Mouse (Mus musculus): ENCODE measurements around the gene Fev.

Fev gene

DNA sequence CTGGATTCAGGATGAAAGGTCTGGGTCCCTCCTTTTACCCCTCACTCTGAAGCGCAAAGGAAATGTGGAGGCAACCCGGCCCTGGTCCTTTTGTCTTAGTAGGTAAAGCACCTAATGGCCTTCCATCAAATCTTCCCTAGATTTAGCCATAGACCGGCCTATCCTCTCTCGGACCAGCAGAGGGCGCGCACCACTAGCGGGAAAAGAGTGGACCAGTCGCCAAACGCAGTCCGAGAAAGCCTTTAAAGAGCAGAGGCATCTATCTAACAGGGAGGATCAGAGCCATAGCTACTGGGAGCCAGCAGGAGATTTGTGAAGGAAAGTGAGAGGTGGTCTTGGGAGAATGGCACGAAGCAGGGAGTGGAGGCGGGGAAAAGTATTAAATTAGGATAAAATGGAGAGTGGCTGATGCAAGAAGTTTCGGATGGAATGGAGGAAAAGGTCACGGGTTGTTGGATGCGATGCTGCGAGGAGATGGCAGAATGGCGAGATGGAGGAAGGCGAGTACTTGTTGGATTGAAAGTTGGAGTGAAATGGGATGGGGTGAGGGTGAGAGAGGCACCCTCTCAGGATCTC lies 4.3 kb downstream of the Fev start:
- DNase-seq (ENCODE audit: low spot score): peak; percentile 85

DNA sequence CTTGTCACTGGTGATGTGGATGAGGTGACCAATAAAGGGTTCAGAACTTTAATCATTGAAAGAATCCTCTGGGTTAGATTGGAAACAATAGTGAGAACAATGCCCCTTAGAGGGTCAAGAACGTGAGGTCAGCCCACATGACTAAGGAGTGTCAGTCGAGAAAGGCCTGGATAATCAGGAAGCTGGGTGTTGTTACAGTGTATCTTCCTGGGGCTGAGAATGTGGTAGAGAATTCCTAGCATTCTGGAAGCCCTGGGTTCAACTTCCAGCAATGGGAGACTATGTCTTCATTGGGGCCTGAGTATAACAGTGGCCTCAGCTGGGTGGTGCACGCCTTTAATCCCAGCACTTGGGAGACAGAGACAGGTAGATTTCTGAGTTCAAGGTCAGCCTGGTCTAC lies 8.0 kb downstream of the Fev start:
- no peak for DNase-seq (ENCODE audit: low spot score)

DNA sequence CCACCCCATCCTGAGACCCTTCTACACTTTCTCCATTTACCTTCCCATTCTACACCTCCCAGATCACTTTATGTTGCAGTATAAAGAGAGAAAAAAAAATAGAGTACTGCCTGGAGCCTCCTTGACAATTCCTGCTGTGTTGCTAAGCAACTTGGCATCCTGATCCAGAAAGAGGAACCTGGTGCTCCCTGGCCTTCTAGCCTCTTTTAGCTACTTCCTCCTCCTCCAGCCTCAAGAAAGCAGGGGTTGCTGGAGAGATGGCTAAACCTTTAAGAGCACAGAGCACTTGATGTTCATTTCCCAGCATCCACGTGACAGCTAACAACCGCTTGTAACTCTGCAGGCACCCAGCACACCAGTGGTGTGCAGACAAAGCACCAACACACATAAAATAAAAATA lies 13.0 kb downstream of the Fev start:
- DNase-seq (ENCODE audit: low spot score): no peak

DNA sequence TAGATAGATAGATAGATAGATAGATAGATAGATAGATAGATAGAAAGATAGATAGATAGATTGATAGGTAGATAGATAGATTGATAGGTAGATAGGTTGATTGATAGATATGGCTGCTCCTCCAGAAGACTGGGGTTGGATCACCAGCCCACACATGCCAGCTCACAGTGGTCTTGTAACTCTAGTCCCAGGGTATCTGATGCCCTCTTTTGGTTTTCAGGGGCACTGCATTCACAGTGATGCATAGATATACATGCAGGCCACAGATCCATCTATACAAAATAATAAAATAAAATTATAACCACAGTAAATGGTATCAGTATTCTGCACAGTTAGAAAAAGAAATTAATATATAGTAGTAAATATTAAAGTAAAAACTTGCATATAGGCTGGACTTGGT lies 23.4 kb downstream of the Fev start:
- DNase-seq (ENCODE audit: low spot score): no peak

DNA sequence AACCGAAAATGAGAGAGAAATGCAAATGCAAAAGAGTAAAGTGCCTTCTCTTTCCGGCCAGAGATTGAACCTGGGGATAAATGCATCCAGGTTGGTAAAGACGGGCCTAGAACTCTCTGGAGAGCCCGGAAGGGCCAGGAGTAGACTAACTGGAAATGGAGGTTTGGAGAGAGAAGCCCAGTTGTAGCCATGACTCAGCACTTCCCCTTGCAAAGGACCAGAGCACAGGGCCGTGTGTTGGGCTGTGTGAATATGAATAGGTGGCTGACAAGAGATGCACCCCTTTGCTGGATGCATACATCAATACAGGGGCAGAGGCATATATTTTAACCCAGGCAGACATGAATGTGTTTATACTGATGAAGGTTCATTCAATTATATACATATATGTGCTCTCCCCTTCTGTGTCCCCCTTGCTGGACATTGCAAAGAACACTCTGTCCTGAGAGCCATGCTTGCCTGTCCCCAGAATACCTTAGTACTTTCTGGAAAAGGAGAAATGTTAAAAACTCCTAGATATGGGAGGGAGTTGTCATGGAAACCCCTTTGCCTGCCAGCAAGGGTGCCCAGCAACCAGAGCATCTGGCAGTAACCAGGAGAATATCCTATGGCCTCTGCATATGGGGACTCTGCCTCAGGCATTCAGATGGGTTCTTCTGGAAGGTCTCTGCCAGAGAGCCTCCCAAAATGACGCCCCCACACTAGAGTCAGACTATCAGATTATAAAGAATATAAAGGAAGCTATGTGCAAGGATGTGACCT lies 25.8 kb downstream of the Fev start:
- DNase-seq (ENCODE audit: low spot score): no peak

DNA sequence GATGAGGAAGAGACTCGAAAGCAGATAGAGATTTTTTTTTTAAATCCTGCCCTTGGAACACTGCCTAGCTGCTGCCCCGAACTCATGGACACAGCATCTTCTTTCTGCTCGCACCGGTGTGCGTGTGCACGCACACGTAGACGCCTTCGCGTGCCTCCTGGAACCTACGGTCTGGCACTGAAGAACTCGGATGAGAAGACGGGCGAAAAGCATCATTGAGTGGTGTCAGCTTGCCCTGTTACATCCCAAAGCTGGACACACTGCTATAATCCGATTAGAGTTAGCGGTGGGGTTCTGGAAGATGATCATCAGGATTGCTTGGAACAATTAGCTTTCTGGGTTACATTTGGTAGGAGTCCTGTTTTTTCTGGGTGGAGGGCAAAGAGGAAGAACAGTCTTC lies 26.4 kb downstream of the Fev start:
- DNase-seq (ENCODE audit: low spot score): no peak

DNA sequence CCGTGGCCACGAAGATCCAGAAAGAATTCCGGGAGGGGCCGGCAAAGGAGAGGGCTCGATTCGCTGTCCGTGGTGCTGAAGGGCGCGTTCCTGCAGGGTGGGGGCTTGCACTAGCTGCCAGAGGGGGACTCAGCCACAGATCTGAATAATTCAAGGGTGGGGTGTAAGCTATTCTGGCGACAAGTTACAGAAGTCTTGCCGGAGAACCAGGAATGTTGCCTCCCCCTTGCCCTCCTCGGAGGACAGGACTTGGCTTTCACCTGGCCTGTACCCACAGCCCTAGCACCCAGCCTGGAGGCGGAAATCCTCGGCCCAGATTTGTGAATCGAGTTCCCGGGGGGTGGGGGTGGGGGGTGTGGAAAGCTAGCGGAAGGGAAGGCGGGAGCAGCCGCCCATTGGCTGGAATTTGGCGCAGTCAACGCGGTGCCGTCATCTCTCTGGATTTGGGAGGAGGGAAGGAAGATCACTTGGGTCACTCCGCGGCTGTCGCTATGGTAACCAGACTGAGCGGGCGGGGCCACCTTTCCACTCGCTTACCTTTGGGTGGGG lies 27.0 kb downstream of the Fev start:
- peak; percentile 86 for DNase-seq (ENCODE audit: low spot score)

DNA sequence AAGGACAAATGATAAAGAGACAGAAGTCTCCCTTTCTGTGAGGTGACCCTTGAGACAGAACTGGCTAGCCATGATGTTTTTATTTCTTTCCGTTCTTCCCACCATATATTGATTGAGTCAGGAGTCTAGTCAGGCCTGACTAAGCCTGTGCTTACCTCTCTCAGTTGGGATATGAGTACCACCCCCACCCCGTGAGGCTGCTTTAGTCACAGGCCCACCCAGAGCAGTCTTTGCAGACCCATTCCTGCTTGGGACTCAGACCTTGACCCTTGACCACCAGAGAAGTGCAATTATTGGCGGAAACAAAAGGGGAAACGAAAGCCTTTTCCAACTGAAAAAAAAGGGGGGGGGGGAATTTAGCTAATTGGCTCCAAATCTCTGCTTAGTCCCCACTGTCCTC lies 27.5 kb downstream of the Fev start:
- DNase-seq (ENCODE audit: low spot score): no peak

DNA sequence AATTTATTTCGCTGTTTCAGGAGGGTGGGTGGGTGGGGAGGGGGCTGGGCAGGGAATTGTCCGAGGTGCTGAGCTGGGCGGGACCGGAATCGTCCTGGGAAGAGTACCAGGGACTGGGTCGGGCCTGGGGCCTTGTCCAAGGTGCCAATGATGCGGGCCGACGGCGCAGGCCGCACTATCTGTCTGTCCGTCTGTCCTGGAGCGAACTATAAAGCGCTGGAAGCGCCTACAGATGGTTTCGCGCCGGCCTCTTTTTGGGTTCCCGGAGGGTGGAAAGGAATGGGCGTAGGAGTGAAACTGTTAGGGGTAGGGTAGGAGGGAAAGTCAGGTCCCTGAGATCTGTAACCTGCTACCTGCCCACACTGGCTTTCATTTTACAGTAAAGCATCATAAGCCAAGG lies 28.0 kb downstream of the Fev start:
- DNase-seq (ENCODE audit: low spot score): no peak

DNA sequence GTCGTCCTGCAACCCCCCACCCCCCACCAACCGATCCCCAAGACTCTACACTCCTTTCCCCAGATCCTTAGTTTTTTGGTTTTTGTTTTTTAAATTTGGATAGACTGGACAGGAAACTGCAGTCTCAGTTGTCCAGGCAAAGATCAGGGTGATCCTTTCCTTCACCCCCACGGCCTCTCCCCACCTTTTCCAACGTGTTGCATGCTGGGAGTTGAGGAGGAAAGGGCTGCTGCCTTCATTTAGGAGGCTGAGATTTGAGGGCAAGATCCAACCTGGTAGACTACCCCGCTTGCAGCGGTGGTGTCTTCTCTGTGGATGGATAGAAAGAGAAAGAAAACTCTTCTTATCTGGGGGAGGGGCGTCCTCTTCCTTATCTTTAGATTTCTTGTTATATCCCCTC lies 28.4 kb downstream of the Fev start:
- DNase-seq (ENCODE audit: low spot score): no peak

DNA sequence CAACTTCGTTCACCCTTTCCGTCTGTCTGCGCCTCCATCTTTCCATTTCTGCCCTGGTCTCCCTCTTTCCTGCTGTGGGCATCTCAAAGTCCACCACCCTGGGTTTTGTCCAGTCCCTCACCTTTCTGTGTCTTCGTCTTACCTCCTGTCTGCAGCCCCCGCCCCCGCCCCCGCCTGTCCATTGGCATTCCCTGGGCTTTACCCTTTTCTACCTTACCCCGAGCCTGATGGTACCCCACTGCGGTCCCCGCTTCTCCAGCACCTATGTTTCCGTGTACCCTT lies 28.8 kb downstream of the Fev start:
- DNase-seq (ENCODE audit: low spot score): no peak

DNA sequence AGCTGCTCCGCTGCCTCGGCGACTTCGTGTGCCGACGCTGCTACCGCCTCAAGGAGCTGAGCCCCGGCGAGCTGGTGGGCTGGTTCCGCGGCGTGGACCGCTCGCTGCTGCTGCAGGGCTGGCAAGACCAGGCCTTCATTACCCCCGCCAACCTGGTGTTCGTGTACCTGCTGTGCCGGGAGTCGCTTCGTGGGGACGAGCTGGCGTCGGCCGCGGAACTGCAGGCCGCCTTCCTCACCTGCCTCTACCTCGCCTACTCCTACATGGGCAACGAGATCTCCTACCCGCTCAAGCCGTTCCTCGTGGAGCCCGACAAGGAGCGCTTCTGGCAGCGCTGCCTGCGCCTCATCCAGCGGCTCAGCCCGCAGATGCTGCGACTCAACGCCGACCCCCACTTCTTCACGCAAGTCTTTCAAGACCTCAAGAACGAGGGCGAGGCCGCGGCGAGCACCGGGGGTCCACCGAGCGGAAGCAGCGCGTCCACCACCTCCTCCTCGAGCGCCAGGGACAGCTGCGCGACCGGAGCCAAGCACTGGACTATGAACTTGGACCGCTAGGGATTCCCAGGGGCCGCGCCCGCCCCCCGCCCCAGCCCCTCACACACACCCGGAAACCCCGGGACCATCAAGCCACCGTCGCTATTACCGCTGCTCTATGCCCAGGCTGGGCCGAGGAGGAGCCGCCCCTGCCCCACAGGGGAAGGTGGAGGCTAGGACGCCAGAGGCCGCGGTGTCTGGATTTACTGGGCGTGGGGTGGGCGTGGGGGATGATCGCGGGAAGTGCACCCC lies 29.4 kb downstream of the Fev start:
- no peak for DNase-seq (ENCODE audit: low spot score)

DNA sequence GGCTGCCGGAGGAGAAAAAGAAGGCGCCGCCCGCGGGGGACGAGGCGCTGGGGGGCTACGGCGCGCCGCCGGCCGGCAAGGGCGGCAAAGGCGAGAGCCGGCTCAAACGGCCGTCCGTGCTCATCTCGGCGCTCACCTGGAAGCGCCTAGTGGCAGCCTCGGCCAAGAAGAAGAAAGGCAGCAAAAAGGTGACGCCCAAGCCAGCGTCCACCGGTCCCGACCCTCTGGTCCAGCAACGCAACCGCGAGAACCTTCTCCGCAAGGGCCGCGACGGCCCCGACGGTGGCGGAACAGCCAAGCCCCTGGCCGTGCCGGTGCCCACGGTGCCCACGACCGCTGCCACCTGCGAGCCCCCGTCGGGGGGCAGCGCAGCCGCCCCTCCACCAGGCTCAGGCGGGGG lies 30.1 kb downstream of the Fev start:
- peak; percentile 49 for DNase-seq (ENCODE audit: low spot score)

DNA sequence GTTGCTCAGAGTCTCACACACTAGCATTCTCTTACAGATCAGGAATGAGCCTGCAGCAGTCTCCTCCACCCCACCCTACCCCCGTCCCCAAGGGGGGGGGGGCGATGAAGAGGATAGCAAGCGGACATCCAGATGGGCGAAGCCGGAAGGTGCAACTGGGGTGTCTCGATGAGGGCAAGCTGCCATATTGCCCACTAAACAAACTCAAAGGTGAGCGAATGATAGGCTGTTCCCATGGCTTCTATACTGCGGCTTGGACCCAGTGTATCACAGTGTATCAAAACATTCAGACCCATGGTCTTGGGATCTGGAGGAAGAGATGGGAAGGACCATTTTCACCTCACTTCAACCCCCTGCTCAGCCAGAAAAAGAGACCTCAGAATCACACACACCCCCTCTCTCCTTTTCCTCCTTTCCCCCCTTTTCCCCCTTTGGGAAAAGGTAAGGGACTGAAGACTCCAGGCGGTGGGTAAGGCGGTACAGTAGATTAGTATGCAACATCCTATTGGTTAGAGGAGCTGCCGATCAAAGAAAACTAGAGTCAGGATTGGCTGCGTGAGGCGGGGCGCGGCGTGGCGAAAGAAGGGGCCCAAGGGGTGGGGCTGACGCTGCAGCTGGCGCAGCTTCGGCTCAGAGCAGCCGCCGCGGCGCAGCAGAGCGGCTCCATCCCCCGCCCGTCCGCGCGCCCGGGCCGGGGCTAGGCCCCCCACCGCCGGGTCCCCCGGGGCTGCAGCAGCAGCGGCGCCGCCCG lies 30.7 kb downstream of the Fev start, which contains the start of gene Cdk5r2:
Gene Cdk5r2 (plus strand): TSS at position 629 of the 751 bp plus-strand sequence.
- peak; percentile 77 for DNase-seq (ENCODE audit: low spot score)

DNA sequence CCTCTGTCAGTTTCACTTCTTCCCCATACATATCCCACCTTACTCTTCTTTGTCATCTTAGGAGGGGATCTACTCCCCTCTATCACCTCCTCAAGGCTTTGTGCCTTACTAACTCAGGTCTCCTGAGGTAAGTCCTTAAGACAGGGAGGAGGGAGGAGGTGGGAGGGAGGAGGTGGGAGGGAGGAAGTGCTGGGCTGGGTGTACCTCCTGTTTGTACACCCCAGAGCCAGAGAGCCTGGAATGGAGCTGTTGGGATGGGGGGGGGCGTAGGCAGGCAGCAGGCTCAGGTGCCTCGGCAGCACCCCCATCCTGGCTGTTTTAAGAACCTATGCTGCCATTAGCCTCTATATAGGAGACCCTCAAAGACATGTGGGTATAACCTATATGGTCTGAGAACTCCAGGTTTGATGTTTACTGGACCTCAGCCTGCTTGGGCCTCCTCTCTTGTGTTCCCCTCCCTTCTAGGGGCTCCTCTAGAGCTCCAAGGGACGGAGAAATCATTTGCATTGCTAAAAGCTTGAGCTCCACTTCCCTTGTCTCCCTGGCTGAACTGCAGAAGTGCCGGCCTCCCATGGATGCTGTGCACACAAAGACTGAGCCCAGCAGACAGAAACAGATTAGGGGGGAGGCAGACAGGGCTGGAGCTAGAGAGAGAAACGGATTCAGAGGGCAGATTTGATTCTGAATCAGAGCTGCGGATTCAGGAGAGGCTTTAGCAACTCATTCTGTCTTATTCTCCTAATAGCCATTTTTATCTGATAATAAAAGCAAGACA lies 34.0 kb downstream of the Fev start:
- DNase-seq (ENCODE audit: low spot score): no peak

DNA sequence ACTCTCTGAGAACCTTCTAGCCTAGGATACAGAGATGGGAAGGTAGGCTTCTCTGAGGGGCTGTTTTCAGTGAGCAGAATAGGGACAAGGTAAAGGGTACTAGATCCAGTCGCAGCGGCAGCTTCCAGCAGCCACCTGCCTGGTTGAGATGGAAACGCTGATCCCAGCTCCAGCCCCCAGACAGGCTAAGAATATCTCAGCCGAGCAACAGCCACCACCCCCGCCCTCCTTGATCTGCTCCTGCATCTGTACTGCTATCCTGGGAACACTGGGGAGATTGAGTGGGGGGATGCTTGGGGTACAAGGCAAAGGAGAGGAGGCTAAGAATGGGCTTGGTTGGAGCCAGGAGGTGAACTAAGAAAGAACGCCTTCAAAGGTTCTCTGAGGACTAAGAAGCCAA lies 35.0 kb downstream of the Fev start:
- DNase-seq (ENCODE audit: low spot score): no peak

DNA sequence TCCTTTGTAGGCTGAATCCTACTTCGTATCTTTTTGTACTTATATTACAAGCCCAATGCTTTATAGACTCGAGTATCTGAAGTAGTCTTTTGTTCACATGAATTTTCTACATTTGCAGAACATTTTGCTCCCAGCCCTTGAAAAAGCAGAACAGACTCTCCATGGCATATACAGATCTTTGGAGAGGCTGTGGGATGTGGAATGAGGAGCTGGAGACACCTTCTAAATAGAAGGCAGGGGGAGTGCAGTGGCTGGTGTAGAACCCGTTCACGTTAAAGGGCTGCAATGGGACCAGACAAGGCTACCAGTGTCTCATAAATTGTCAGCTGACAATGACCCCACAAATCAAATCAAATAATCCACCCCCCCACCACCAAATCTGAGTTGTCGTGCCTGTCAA lies 36.3 kb downstream of the Fev start:
- DNase-seq (ENCODE audit: low spot score): no peak

DNA sequence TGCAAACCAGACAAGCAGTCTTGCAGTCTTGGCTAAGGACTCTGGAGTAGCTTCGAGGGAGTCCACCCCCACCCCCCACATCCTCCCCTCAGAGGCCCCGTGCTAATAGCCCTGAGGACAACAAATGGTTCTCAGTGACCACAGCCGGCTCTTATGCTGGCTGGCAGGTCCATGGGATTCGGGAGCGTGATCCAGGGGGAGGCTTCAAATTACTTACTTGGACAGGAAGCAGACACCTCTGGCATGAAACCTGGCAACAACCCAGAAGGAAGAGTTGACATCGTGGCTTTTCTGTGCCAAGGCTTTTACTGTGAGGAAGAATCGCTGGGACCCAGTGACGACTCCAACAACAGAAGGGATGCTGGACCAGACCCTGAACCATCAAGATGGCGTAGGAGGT lies 38.9 kb downstream of the Fev start:
- no peak for DNase-seq (ENCODE audit: low spot score)

DNA sequence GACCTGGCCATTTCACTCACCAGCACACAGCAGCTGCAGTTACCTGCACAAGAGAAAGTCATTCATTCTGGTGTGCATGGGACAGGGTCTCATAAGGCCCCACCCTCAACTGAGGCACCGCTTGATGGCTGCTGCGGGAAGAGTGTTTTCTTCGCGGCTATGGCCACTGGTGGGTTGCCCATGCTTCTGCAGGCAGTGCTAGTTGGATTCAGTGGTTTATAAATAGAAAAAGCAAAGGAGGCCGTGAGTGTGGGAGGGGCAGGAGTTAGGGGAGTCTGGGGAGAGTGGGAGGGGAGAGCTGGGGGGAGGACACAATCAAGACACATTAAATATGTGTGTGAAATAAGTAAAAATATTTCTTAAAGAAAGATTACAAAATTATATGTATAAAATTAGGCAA lies 42.1 kb downstream of the Fev start:
- no peak for DNase-seq (ENCODE audit: low spot score)

DNA sequence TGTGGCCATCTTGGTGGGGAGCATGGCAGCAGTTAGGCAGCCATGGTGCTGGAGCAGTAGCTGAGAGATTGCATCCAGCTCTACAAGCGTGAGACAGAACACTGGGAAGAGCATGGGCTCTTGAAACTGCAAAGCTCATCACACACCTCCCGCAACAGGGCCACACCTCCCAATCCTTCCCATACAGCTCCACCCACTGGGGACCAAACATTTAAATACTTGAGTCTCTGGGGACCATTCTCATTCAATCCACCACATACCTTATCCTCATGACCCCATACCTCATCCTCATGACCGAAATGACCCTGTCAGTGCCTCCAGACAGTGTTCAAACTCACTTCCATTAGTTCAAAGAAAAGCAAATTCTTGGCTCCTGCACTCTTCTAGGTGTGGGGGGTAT lies 52.0 kb downstream of the Fev start:
- DNase-seq (ENCODE audit: low spot score): no peak
